Mouse (Mus musculus) CD4-positive, CD25-positive, alpha-beta regulatory T cell, adult 4 months (primary cell): Measurements from ENCODE around the gene Rora. TPM values are rescaled to one million over a fixed set of nuclear protein-coding genes. Genes with fewer than 3 reads are reported as not detected.

Source experiments
- ATAC-seq: one replicate; pipeline ENCODE4 v1.8.0; 2017
- polyA plus RNA-seq, 2 experiments: library from polyadenylated mRNA; unstranded; fragments of 100-300 nt; shearing (Covaris generic); gene quantifications; one replicate each; pipeline ENCODE4 v1.2.1; 2017

Rora gene
- polyA plus RNA-seq, 2 experiments from 2014 or later, result 35.6 to 42.4 TPM

- ATAC-seq, result no peak
Observed at GRCm38 (mm10) chr9:68760876-68761275, 107.3 kb downstream of the Rora start.

GRCm38 (mm10) chr9:68761672-68762071, 108.1 kb downstream of the Rora start:
- no peak for ATAC-seq

GRCm38 (mm10) chr9:68765595-68765994, 112.0 kb downstream of the Rora start:
- ATAC-seq, result no peak

GRCm38 (mm10) chr9:68769638-68770037, 116.1 kb downstream of the Rora start:
- no peak for ATAC-seq

- no peak for ATAC-seq
Observed at GRCm38 (mm10) chr9:68771383-68771782, 117.8 kb downstream of the Rora start.

GRCm38 (mm10) chr9:68773770-68774169, 120.2 kb downstream of the Rora start:
- no peak for ATAC-seq

GRCm38 (mm10) chr9:68782011-68782410, 128.4 kb downstream of the Rora start:
- no peak for ATAC-seq

GRCm38 (mm10) chr9:68782604-68783003, 129.0 kb downstream of the Rora start:
- ATAC-seq, result no peak

- ATAC-seq, result no peak
Observed at GRCm38 (mm10) chr9:68783246-68783645, 129.7 kb downstream of the Rora start.

- ATAC-seq, result no peak
Observed at GRCm38 (mm10) chr9:68786614-68787293, 133.2 kb downstream of the Rora start.

GRCm38 (mm10) chr9:68787665-68788064, 134.1 kb downstream of the Rora start:
- no peak for ATAC-seq

- no peak for ATAC-seq
Observed at GRCm38 (mm10) chr9:68790922-68791321, 137.3 kb downstream of the Rora start.

- ATAC-seq, result no peak
Observed at GRCm38 (mm10) chr9:68791982-68792540, 138.5 kb downstream of the Rora start.

- no peak for ATAC-seq
Observed at GRCm38 (mm10) chr9:68795314-68795713, 141.7 kb downstream of the Rora start.

GRCm38 (mm10) chr9:68798221-68798620, 144.6 kb downstream of the Rora start:
- no peak for ATAC-seq

- ATAC-seq, result no peak
Observed at GRCm38 (mm10) chr9:68799065-68799464, 145.5 kb downstream of the Rora start.

- ATAC-seq, result no peak
Observed at GRCm38 (mm10) chr9:68804229-68804628, 150.6 kb downstream of the Rora start.

- ATAC-seq, result no peak
Observed at GRCm38 (mm10) chr9:68805776-68806175, 152.2 kb downstream of the Rora start.

- ATAC-seq, result no peak
Observed at GRCm38 (mm10) chr9:68807735-68808134, 154.1 kb downstream of the Rora start.

- ATAC-seq, result no peak
Observed at GRCm38 (mm10) chr9:68809536-68809935, 155.9 kb downstream of the Rora start.

GRCm38 (mm10) chr9:68814723-68815122, 161.1 kb downstream of the Rora start:
- no peak for ATAC-seq

GRCm38 (mm10) chr9:68815877-68816276, 162.3 kb downstream of the Rora start:
- no peak for ATAC-seq

- no peak for ATAC-seq
Observed at GRCm38 (mm10) chr9:68820036-68820435, 166.4 kb downstream of the Rora start.

GRCm38 (mm10) chr9:68820478-68820877, 166.9 kb downstream of the Rora start:
- ATAC-seq, result no peak

GRCm38 (mm10) chr9:68821388-68821787, 167.8 kb downstream of the Rora start:
- ATAC-seq, result no peak
